Mouse (Mus musculus): ENCODE measurements around the gene Bpifc. TPM values are rescaled to one million over a fixed set of nuclear protein-coding genes. Genes with fewer than 3 reads are reported as not detected.

Bpifc gene
- polyA plus RNA-seq, 1 experiment from 2014 or later: not detected

GRCm38 (mm10) chr10:85994543-85995104 is 17.1 kb downstream of the Bpifc start:
- 85% methylated on average over 5 of the region's 5 CpGs for WGBS
- no peaks in the 10 kb centered on the region for H3K4me1 ChIP-seq (replicated peaks; ENCODE audit: control insufficient read depth, insufficient read depth, low read length)
- H3K36me3 ChIP-seq (ENCODE audit: control insufficient read depth, insufficient read depth): no peaks in the 10 kb centered on the region
- H3K4me3 ChIP-seq (replicated peaks; ENCODE audit: low read length): no peak overlapping the region
- no peak overlapping the region for H3K4me2 ChIP-seq (ENCODE audit: low read length)
- H3K9ac ChIP-seq (replicated peaks; ENCODE audit: low read depth, low read length): no peak overlapping the region
- no peak for ATAC-seq
- no peaks in the 10 kb centered on the region for H3K27me3 ChIP-seq (replicated peaks; ENCODE audit: control insufficient read depth, insufficient read depth, low read length)
- H3K27ac ChIP-seq (ENCODE audit: low read length): no peak overlapping the region
- H3K9me3 ChIP-seq (ENCODE audit: control insufficient read depth, low read length): 0 out of 2 replicates have a peak, but pooled peaks cover 4% of the 10 kb centered on the region

DNA sequence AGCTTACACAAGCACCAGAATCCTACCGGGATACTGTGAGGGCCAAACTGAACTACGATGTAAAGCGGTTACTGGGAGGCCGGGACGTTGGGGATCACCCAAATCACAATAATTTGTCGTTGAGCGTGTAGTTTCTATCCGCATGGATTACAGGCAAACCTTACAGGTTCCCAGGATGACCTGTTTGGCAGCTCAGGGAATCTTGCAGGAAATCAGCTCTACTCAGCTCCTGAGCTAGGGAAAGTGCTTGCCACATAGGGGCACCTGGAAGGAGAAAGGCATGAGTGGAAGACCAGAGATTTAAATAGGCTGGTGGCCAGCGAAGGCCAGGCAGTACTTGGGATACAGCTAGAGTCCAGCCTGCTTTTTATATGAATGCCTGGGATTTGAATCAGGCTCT is 17.9 kb downstream of the Bpifc start:
- WGBS: 91% methylated on average over 9 of the region's 9 CpGs
- H3K4me1 ChIP-seq (replicated peaks; ENCODE audit: control insufficient read depth, insufficient read depth, low read length): no peaks in the 10 kb centered on the region

GRCm38 (mm10) chr10:85992412-85992811 is 19.3 kb downstream of the Bpifc start:
- 82% methylated on average over 4 of the region's 4 CpGs for WGBS
- no peaks in the 10 kb centered on the region for H3K36me3 ChIP-seq (ENCODE audit: control insufficient read depth, insufficient read depth)
- H3K4me3 ChIP-seq (replicated peaks; ENCODE audit: low read length): no peak overlapping the region
- no peaks in the 10 kb centered on the region for H3K9me3 ChIP-seq (ENCODE audit: control insufficient read depth, low read length)
- H3K27ac ChIP-seq (ENCODE audit: low read length): no peak overlapping the region
- H3K4me2 ChIP-seq (ENCODE audit: low read length): no peak overlapping the region
- H3K9ac ChIP-seq (replicated peaks; ENCODE audit: low read depth, low read length): no peak overlapping the region
- no peaks in the 10 kb centered on the region for H3K27me3 ChIP-seq (replicated peaks; ENCODE audit: control insufficient read depth, insufficient read depth, low read length)
- H3K4me1 ChIP-seq (replicated peaks; ENCODE audit: control insufficient read depth, insufficient read depth, low read length): no peaks in the 10 kb centered on the region
- ATAC-seq: no peak

More for the DNA sequence above, 17.9 kb downstream of the Bpifc start:
- H3K4me3 ChIP-seq (replicated peaks; ENCODE audit: low read length): no peak overlapping the region
- no peak overlapping the region for H3K9ac ChIP-seq (replicated peaks; ENCODE audit: low read depth, low read length)
- 0 out of 2 replicates have a peak, but pooled peaks cover 4% of the 10 kb centered on the region for H3K9me3 ChIP-seq (ENCODE audit: control insufficient read depth, low read length)
- no peak for ATAC-seq
- no peaks in the 10 kb centered on the region for H3K27me3 ChIP-seq (replicated peaks; ENCODE audit: control insufficient read depth, insufficient read depth, low read length)
- H3K27ac ChIP-seq (ENCODE audit: low read length): no peak overlapping the region
- H3K36me3 ChIP-seq (ENCODE audit: control insufficient read depth, insufficient read depth): no peaks in the 10 kb centered on the region
- H3K4me2 ChIP-seq (ENCODE audit: low read length): no peak overlapping the region

GRCm38 (mm10) chr10:85989412-85990115 is 22.1 kb downstream of the Bpifc start:
- Histone ChIP-seq H3K27ac (ENCODE audit: low read length) (no peak overlapping the region), H3K9me3 (ENCODE audit: control insufficient read depth, low read length) (no peaks in the 10 kb centered on the region), H3K9ac (replicated peaks; ENCODE audit: low read depth, low read length) (no peak overlapping the region), H3K27me3 (replicated peaks; ENCODE audit: control insufficient read depth, insufficient read depth, low read length) (no peaks in the 10 kb centered on the region), H3K4me1 (replicated peaks; ENCODE audit: control insufficient read depth, insufficient read depth, low read length) (no peaks in the 10 kb centered on the region), H3K36me3 (ENCODE audit: control insufficient read depth, insufficient read depth) (no peaks in the 10 kb centered on the region), H3K4me3 (replicated peaks; ENCODE audit: low read length) (no peak overlapping the region), H3K4me2 (ENCODE audit: low read length) (no peak overlapping the region)
- ATAC-seq: no peak
- WGBS: 83% methylated on average over 6 of the region's 6 CpGs

GRCm38 (mm10) chr10:85972915-85973314 is 38.8 kb downstream of the Bpifc start:
- Histone ChIP-seq H3K36me3 (ENCODE audit: control insufficient read depth, insufficient read depth) (no peaks in the 10 kb centered on the region), H3K9me3 (ENCODE audit: control insufficient read depth, low read length) (no peaks in the 10 kb centered on the region), H3K9ac (replicated peaks; ENCODE audit: low read depth, low read length) (no peak overlapping the region), H3K27me3 (replicated peaks; ENCODE audit: control insufficient read depth, insufficient read depth, low read length) (no peaks in the 10 kb centered on the region; the same call in 1 of the 2 replicates), H3K27ac (ENCODE audit: low read length) (no peak overlapping the region), H3K4me2 (ENCODE audit: low read length) (no peak overlapping the region), H3K4me3 (replicated peaks; ENCODE audit: low read length) (no peak overlapping the region), H3K4me1 (replicated peaks; ENCODE audit: control insufficient read depth, insufficient read depth, low read length) (no peaks in the 10 kb centered on the region)
- no peak for ATAC-seq
- WGBS: 77% methylated on average over 4 of the region's 4 CpGs

DNA sequence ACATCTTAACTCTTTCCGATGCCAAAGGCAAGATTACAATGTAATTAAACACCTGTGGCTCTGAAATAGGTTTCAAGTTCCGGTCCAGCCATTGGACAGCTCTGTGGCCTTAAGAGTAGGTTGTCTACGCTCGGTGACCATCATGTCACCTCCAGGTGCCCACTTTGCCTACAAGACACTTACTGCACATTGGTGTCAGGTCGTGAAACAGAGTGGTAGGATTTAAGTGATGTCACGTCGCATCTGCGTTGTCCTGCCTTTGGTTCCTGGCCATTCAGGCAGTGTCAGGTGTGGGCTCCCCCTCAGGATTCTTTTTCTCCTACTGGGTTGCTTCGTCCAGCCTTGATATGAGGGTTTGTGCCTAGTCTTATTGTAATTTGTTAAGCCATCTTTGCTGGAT is 39.9 kb downstream of the Bpifc start:
- no peak overlapping the region for H3K27ac ChIP-seq (ENCODE audit: low read length)
- H3K9me3 ChIP-seq (ENCODE audit: control insufficient read depth, low read length): no peaks in the 10 kb centered on the region
- H3K4me3 ChIP-seq (replicated peaks; ENCODE audit: low read length): no peak overlapping the region
- no peaks in the 10 kb centered on the region for H3K4me1 ChIP-seq (replicated peaks; ENCODE audit: control insufficient read depth, insufficient read depth, low read length)
- ATAC-seq: no peak
- H3K27me3 ChIP-seq (replicated peaks; ENCODE audit: control insufficient read depth, insufficient read depth, low read length): no peaks in the 10 kb centered on the region; the same call in 1 of the 2 replicates
- H3K9ac ChIP-seq (replicated peaks; ENCODE audit: low read depth, low read length): no peak overlapping the region
- H3K36me3 ChIP-seq (ENCODE audit: control insufficient read depth, insufficient read depth): no peaks in the 10 kb centered on the region
- WGBS: 93% methylated on average over 9 of the region's 9 CpGs
- H3K4me2 ChIP-seq (ENCODE audit: low read length): no peak overlapping the region

DNA sequence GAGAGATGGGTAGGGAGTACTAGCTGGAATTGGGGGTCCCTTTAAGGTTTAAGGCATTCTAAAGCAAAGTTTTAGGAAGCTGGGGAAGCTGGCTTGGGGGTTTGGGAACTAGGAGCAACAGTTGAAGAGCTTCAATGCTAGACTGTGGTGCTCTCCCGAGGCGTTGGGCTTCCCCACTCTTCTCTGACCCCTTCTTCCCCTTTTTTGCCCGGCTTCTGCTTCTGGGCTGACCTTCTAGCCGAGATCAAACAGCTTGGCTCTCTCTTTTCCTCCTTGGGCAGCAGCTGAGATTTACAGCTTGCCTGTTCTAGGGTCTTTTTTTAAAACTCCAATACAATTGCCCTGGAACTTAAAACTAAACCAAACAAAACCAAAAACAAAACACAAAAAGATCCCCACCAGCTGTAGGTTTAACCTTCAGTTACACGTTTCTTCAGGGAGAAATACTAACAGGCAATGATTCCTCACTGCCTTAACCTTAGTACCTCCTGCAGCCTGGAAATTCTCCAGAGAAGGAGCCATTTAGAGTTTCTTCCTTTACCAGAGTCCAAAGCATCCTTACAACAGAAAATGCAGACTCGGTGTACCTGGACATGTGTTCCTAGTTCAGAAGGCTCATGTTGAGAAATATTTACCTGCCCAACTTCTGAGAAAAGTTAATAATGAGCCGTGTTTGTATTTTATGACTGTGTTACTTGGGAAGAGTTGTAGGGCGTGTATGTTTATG is 41.6 kb downstream of the Bpifc start:
- Histone ChIP-seq H3K27ac (ENCODE audit: low read length) (no peak overlapping the region), H3K4me2 (ENCODE audit: low read length) (no peak overlapping the region), H3K9me3 (ENCODE audit: control insufficient read depth, low read length) (no peaks in the 10 kb centered on the region), H3K9ac (replicated peaks; ENCODE audit: low read depth, low read length) (no peak overlapping the region), H3K36me3 (ENCODE audit: control insufficient read depth, insufficient read depth) (no peaks in the 10 kb centered on the region), H3K27me3 (replicated peaks; ENCODE audit: control insufficient read depth, insufficient read depth, low read length) (no peaks in the 10 kb centered on the region; the same call in 1 of the 2 replicates), H3K4me1 (replicated peaks; ENCODE audit: control insufficient read depth, insufficient read depth, low read length) (no peaks in the 10 kb centered on the region), H3K4me3 (replicated peaks; ENCODE audit: low read length) (no peak overlapping the region)
- no peak for ATAC-seq
- 66% methylated on average over 8 of the region's 8 CpGs for WGBS

GRCm38 (mm10) chr10:85968731-85969130 is 43.0 kb downstream of the Bpifc start:
- Histone ChIP-seq H3K36me3 (ENCODE audit: control insufficient read depth, insufficient read depth) (no peaks in the 10 kb centered on the region), H3K9ac (replicated peaks; ENCODE audit: low read depth, low read length) (no peak overlapping the region), H3K4me2 (ENCODE audit: low read length) (no peak overlapping the region), H3K4me1 (replicated peaks; ENCODE audit: control insufficient read depth, insufficient read depth, low read length) (no peaks in the 10 kb centered on the region), H3K4me3 (replicated peaks; ENCODE audit: low read length) (no peak overlapping the region), H3K27ac (ENCODE audit: low read length) (no peak overlapping the region), H3K9me3 (ENCODE audit: control insufficient read depth, low read length) (no peaks in the 10 kb centered on the region), H3K27me3 (replicated peaks; ENCODE audit: control insufficient read depth, insufficient read depth, low read length) (no peaks in the 10 kb centered on the region; the same call in 1 of the 2 replicates)
- no peak for ATAC-seq
- WGBS: 53% methylated on average over 2 of the region's 2 CpGs

- H3K9ac ChIP-seq (replicated peaks; ENCODE audit: low read depth, low read length): no peak overlapping the region
- no peaks in the 10 kb centered on the region for H3K9me3 ChIP-seq (ENCODE audit: control insufficient read depth, low read length)
- no peaks in the 10 kb centered on the region for H3K36me3 ChIP-seq (ENCODE audit: control insufficient read depth, insufficient read depth)
- no peaks in the 10 kb centered on the region; the same call in 1 of the 2 replicates for H3K27me3 ChIP-seq (replicated peaks; ENCODE audit: control insufficient read depth, insufficient read depth, low read length)
- 13% methylated on average over 7 of the region's 7 CpGs for WGBS
- no peak overlapping the region for H3K4me3 ChIP-seq (replicated peaks; ENCODE audit: low read length)
- H3K4me2 ChIP-seq (ENCODE audit: low read length): no peak overlapping the region
- H3K4me1 ChIP-seq (replicated peaks; ENCODE audit: control insufficient read depth, insufficient read depth, low read length): no peaks in the 10 kb centered on the region
- no peak overlapping the region for H3K27ac ChIP-seq (ENCODE audit: low read length)
- peak; percentile 68 for ATAC-seq
Measured at GRCm38 (mm10) chr10:85968157-85968634, 43.5 kb downstream of the Bpifc start.
